Mouse (Mus musculus) ES-E14 (cell line): ENCODE measurements at regions not wholly inside any gene's neighbourhood (a gene's known extent, or its start where the extent isn't known, plus 50 kb on each side); places are given as distances from the start of the nearest gene placed in this dataset.

Experiments
- DNase-seq: peaks from one replicate; pipeline ENCODE4 v3.0.0-alpha.2; 2013; ENCODE audit warnings: low read depth, low spot score
- H3K27ac ChIP-seq: 2 replicates; pipeline ENCODE4 v1.5.1; 2012; ENCODE audit warnings: low read depth, mild to moderate bottlenecking, low read length, moderate library complexity, mixed read lengths; ENCODE audit not compliant: poor library complexity, insufficient read depth, severe bottlenecking
- H3K36me3 ChIP-seq: 2 replicates; pipeline ENCODE4 v1.6.1; 2012; ENCODE audit warnings: mild to moderate bottlenecking, low read length, moderate library complexity, mixed read lengths; ENCODE audit not compliant: control insufficient read depth, poor library complexity, insufficient read depth, severe bottlenecking
- H3K4me1 ChIP-seq, 2 experiments: fragments of 150-350 bp in 1 of 2; sonication (generic) in 1 of 2; 2 replicates each; pipeline ENCODE4 v1.6.1; 2012; ENCODE audit warnings: low read length in 2 of 2, mild to moderate bottlenecking in 1 of 2, mixed read lengths in 1 of 2; ENCODE audit not compliant: control insufficient read depth in 2 of 2, insufficient read depth in 2 of 2, poor library complexity in 1 of 2
- H3K4me3 ChIP-seq, 2 experiments: fragments of 150-350 bp in 1 of 2; sonication (generic) in 1 of 2; 2 replicates each; pipeline ENCODE4 v1.5.1; 2012; ENCODE audit warnings: low read length in 2 of 2, low read depth in 1 of 2, mild to moderate bottlenecking in 1 of 2, mixed read lengths in 1 of 2; ENCODE audit not compliant: insufficient read depth in 1 of 2, poor library complexity in 1 of 2, severe bottlenecking in 1 of 2
- H3K9ac ChIP-seq: 2 replicates; pipeline ENCODE4 v1.6.1; 2012; ENCODE audit warnings: low read depth, mild to moderate bottlenecking, low read length, mixed read lengths; ENCODE audit not compliant: poor library complexity, insufficient read depth, severe bottlenecking
- H3K9me3 ChIP-seq: fragments of 150-350 bp; sonication (generic); 2 replicates; pipeline ENCODE4 v1.6.1; 2012; ENCODE audit warnings: low read depth, mild to moderate bottlenecking, low read length; ENCODE audit not compliant: control insufficient read depth, insufficient read depth
- CHD2 ChIP-seq: IDR thresholded peaks from 2 replicates; pipeline ENCODE4 v1.6.1; 2014; ENCODE audit warnings: mild to moderate bottlenecking, low read depth, low read length, inconsistent platforms
- HCFC1 ChIP-seq: IDR thresholded peaks from 2 replicates; pipeline ENCODE4 v1.6.1; 2012; ENCODE audit warnings: low read length, inconsistent platforms, borderline replicate concordance; ENCODE audit not compliant: insufficient read depth
- MAFK ChIP-seq: IDR thresholded peaks from 2 replicates; pipeline ENCODE4 v1.6.1; 2014; ENCODE audit warnings: mild to moderate bottlenecking, low read depth, low read length, inconsistent platforms; ENCODE audit not compliant: insufficient read depth
- ZC3H11A ChIP-seq: IDR thresholded peaks from 2 replicates; pipeline ENCODE4 v1.6.1; 2012; ENCODE audit warnings: low read depth, mild to moderate bottlenecking, inconsistent platforms, low read length, borderline replicate concordance
- ZNF384 ChIP-seq: IDR thresholded peaks from 2 replicates; pipeline ENCODE4 v1.6.1; 2012; ENCODE audit warnings: low read depth, low read length, inconsistent platforms
- in situ Hi-C, 2 experiments: fragments of 600-800 bp; cut with MboI; formaldehyde crosslinking; loops; one replicate each; pipeline ENCODE4 v1.15.1; 2025; ENCODE audit warnings: low sequenced_read_pairs in 2 of 2, inconsistent platforms in 1 of 2; ENCODE audit not compliant: unreplicated experiment in 2 of 2

DNA sequence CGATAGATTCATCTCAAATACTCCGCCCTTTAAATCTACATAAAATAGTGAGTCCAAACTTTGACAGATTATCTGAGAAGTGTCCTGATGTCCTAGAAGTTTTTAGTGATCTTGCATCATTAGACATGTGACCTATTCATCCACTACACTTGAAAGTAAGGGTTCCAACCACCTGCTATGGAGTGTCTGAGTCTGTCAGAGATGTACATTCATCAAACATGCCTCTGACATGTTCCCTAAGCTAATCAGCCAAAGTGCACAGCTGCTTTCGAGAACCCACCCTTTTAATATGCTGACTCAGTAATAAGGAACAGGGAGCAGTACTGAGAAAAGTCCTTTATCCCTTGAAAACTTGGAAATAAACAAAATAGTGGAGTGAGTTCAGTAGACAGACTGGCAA, 2414.8 kb upstream of the Gm7489 start:
- no peaks in the 10 kb centered on the region for H3K36me3 ChIP-seq
- no peak overlapping the region for H3K27ac ChIP-seq
- no peak overlapping the region for H3K9ac ChIP-seq
- H3K9me3 ChIP-seq = no peaks in the 10 kb centered on the region
- no peak overlapping the region for H3K4me3 ChIP-seq
- TF ChIP-seq ZNF384 = no peak
- no peak for TF ChIP-seq HCFC1
- no peak for TF ChIP-seq CHD2
- TF ChIP-seq MAFK = peak; percentile 56; the same call in 1 of the 2 replicates
- TF ChIP-seq ZC3H11A = no peak
- no peaks in the 10 kb centered on the region for H3K4me1 ChIP-seq
- no peak for DNase-seq
- in situ Hi-C loops = no loop called here

DNA sequence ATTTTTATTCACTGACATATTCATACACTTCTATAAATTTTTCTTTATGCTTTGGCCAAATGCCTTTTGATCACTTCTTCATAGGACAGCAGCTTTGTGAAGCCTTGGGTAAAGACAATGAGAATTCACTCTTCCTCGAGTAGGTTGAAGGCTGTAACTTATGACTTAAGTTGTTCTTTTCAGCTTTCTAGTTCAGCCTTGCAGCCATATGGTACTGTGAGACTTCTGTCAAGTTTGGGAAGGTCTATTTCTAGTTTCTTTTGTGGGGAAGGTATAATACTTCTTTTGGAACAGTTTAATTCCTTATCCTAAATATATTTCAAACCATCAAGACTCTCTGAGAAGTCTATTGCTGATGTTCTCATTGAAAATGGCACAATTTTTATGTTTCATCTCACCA, 2413.6 kb upstream of the Gm7489 start:
- no peaks in the 10 kb centered on the region for H3K9me3 ChIP-seq
- in situ Hi-C loops = no loop called here
- no peaks in the 10 kb centered on the region for H3K36me3 ChIP-seq
- no peaks in the 10 kb centered on the region for H3K4me1 ChIP-seq
- DNase-seq = no peak
- H3K9ac ChIP-seq = no peak overlapping the region
- no peak overlapping the region for H3K4me3 ChIP-seq
- H3K27ac ChIP-seq = no peak overlapping the region
- TF ChIP-seq HCFC1 = no peak
- no peak for TF ChIP-seq CHD2
- no peak for TF ChIP-seq ZC3H11A
- TF ChIP-seq MAFK = no peak
- no peak for TF ChIP-seq ZNF384

DNA sequence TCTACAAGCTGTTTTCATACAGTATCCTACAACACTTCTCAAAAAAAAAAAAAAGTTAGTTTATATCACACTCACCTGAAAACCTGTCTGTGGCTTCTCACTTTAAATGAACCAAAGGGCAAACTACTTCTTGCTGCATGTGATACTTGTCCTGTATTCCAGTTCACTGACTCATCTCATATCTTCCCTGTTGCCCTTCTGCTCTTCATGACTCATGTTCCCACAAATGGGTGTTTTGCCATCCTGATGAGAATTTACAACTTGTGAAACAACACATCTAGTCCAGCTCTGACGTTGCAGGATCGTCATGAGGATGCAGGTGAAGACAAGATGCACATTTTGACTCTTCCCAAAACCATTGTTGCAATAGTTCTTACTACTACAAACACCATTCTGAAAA, 2412.7 kb upstream of the Gm7489 start:
- in situ Hi-C loops = no loop called here
- no peak overlapping the region for H3K27ac ChIP-seq
- no peak for TF ChIP-seq MAFK
- TF ChIP-seq ZNF384 = no peak
- no peaks in the 10 kb centered on the region for H3K4me1 ChIP-seq
- H3K36me3 ChIP-seq = no peaks in the 10 kb centered on the region
- no peak overlapping the region for H3K9ac ChIP-seq
- H3K4me3 ChIP-seq = no peak overlapping the region
- no peak for DNase-seq
- H3K9me3 ChIP-seq = no peaks in the 10 kb centered on the region

DNA sequence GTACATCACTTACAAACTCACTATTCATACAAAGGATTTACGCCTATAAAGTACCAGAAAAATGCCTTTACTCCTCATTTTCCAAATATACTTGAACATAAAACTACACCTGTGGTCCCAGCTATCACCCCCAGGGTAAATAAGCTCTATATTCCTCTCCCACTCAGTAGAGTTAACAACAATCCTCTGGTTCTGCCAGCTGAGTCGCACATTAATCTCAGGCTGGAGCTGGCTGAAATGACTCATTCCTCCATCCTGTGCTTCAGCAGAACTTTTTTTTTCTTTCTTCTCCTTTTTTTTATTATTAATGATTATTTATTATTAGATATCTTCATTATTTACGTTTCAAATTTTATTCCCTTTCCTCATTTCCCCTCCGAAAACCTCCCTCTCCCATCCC, 2402.8 kb upstream of the Gm7489 start:
- Histone ChIP-seq H3K9ac (no peak overlapping the region), H3K9me3 (no peaks in the 10 kb centered on the region)
- in situ Hi-C loops = no loop called here

DNA sequence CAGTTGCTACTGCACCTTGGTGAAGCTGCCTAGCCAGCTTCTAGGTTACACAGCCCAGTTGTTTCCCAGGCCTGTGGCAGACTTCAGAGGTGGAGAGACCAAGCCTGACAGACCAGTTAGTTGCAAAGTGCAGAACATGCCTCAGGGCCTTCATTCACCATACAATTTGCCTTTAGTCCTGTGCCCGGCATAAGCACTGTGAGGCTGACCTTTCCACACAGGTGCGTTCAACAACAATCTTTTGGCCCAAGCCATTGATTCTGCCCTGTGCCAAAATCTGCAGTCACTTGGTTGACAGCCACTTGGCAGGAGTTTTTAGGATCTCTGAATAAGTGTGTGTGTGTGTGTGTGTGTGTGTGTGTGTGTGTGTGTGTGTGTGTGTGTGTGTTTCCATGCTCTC, 2400.5 kb upstream of the Gm7489 start:
- Histone ChIP-seq H3K9me3 (no peaks in the 10 kb centered on the region), H3K4me1 (no peaks in the 10 kb centered on the region), H3K9ac (no peak overlapping the region), H3K27ac (no peak overlapping the region), H3K36me3 (no peaks in the 10 kb centered on the region), H3K4me3 (no peak overlapping the region)
- TF ChIP-seq ZNF384 (no peak), MAFK (no peak), ZC3H11A (no peak)
- DNase-seq = no peak
- in situ Hi-C loops = no loop called here

More for the DNA sequence above, 2402.8 kb upstream of the Gm7489 start:
- no peaks in the 10 kb centered on the region for H3K36me3 ChIP-seq
- no peak for DNase-seq
- H3K27ac ChIP-seq = no peak overlapping the region
- no peak for TF ChIP-seq CHD2
- no peak for TF ChIP-seq ZNF384
- no peak for TF ChIP-seq ZC3H11A
- TF ChIP-seq MAFK = no peak
- TF ChIP-seq HCFC1 = no peak
- H3K4me1 ChIP-seq = no peaks in the 10 kb centered on the region
- no peak overlapping the region for H3K4me3 ChIP-seq
